ENCODE assay signal across 22 mouse cellular contexts in genomic region chr13:8873776-8874175, GRCm38 (mm10). TPM values are rescaled to one million over a fixed set of nuclear protein-coding genes. Genes with fewer than 3 reads are reported as not detected.
A peak's percentile ranks its signal among the peaks of the same experiment; 100 is the strongest.
DNase-seq lines count a peak whose midpoint lies in the region; ATAC-seq lines count a peak whose summit lies in the region.
"Had no signal": no experiment of that assay in that cellular context is flagged by ENCODE, and none has a peak within 500 bp of the region (broad histone marks: within the 10 kb centered on the region; RNA-seq: fewer than 3 reads in every experiment).

No protein-coding gene starts in this region.

- 14% methylated on average over 1 of the region's 1 CpGs for WGBS in macrophage (ENCODE audit: missing documents)
- WGBS in midbrain, embryonic 13.5 days = 90% methylated on average over 1 of the region's 1 CpGs

- peaks cover 17% of the 10 kb centered on the region for H3K4me1 ChIP-seq in midbrain, embryonic 13.5 days (replicated peaks)

- no peak overlapping the region for H3K4me2 ChIP-seq in midbrain, embryonic 13.5 days (replicated peaks)
- H3K4me2 ChIP-seq: forebrain, embryonic 13.5 days; heart, embryonic 11.5 days; hindbrain, embryonic 12.5 days; hindbrain, embryonic 15.5 days had no signal

- H3K4me3 ChIP-seq in macrophage (ENCODE audit: inconsistent target) = no peak overlapping the region
- H3K4me3 ChIP-seq in midbrain, embryonic 13.5 days (replicated peaks) = no peak overlapping the region
- H3K4me3 ChIP-seq: forebrain, embryonic 10.5 days; forebrain, embryonic 13.5 days; hindbrain, embryonic 12.5 days; hindbrain, embryonic 15.5 days had no signal

- no peak for ATAC-seq in midbrain, embryonic 13.5 days
- ATAC-seq: forebrain, embryonic 13.5 days; forebrain, embryonic 16.5 days; intestine, postnatal 0 days; Patski had no signal

- H3K9ac ChIP-seq in midbrain, embryonic 13.5 days (replicated peaks) = no peak overlapping the region
- H3K9ac ChIP-seq: forebrain, embryonic 13.5 days; hindbrain, embryonic 12.5 days; hindbrain, embryonic 15.5 days had no signal

- H3K9me3 ChIP-seq in midbrain, embryonic 13.5 days = no peaks in the 10 kb centered on the region
- H3K9me3 ChIP-seq: forebrain, embryonic 10.5 days; forebrain, embryonic 13.5 days; hindbrain, embryonic 12.5 days; hindbrain, embryonic 15.5 days had no signal

- no peaks in the 10 kb centered on the region for H3K36me3 ChIP-seq in macrophage (ENCODE audit: inconsistent target)
- no peaks in the 10 kb centered on the region for H3K36me3 ChIP-seq in midbrain, embryonic 13.5 days
- H3K36me3 ChIP-seq: forebrain, embryonic 10.5 days; hindbrain, embryonic 12.5 days; hindbrain, embryonic 15.5 days had no signal

- peaks cover 20% of the 10 kb centered on the region for H3K79me2 ChIP-seq in macrophage (ENCODE audit: inconsistent target)

- peak; percentile 73 for DNase-seq in 416B (ENCODE audit: low read depth)
- peak; percentile 69 for DNase-seq in NIH3T3 (ENCODE audit: low read depth)
- DNase-seq in cerebellum, adult 9-11 months = no peak
- no peak for DNase-seq in frontal cortex, postnatal 36 days (ENCODE audit: low spot score in 2 of 2)
- DNase-seq: adrenal gland, postnatal 10 days; adrenal gland, postnatal 36 days; cerebellum, adult 11 months; cerebellum, adult 8-10 months; cerebellum, postnatal 14 days; gastrocnemius, postnatal 10 days; gastrocnemius, postnatal 36 days; heart, adult 11 months had no signal

- 0 out of 2 replicates have a peak overlapping the region, but pooled peaks have one; percentile 21 for H3K27ac ChIP-seq in macrophage
- no peak overlapping the region for H3K27ac ChIP-seq in midbrain, embryonic 13.5 days
- H3K27ac ChIP-seq: forebrain, embryonic 10.5 days; forebrain, embryonic 13.5 days; hindbrain, embryonic 12.5 days; hindbrain, embryonic 15.5 days had no signal

- H3K27me3 ChIP-seq in midbrain, embryonic 13.5 days = no peaks in the 10 kb centered on the region
- H3K27me3 ChIP-seq: forebrain, embryonic 13.5 days; hindbrain, embryonic 12.5 days; hindbrain, embryonic 15.5 days; Patski had no signal

RNA-seq across cellular contexts. Expression of gene Wdr37, which starts 2.1 kb away (rescaled TPM):
- total RNA-seq in macrophage (2018; cell fraction: chromatin; rRNA removed) = 100 to 1,000 TPM in 20 of 26 experiments, 10 to 100 TPM in 6; 79.2 to 231 (median 134) TPM
- total RNA-seq in macrophage (2018; cell fraction: cytosol; rRNA removed) = 10 to 100 TPM; 19.4 to 36.3 (median 23.0) TPM
- 100 to 1,000 TPM in 3 of 26 experiments, 10 to 100 TPM in 23; 47.4 to 203 (median 75.8) TPM for total RNA-seq in macrophage (2018; cell fraction: nucleus; rRNA removed)
- 9.9 to 17.1 TPM (median 17.1 TPM) in 3 replicates for polyA plus RNA-seq in macrophage (2018)
- polyA plus RNA-seq in midbrain, embryonic 13.5 days (2015; fragmentation: Nextera tagmentation; extraction: Ambion mirVana) = 56.6 and 58.0 TPM in 2 replicates

RNA-seq across cellular contexts. Expression of gene Idi1, which starts 11.5 kb away (rescaled TPM):
- 10 to 100 TPM in 25 of 26 experiments, 1 to 10 TPM in 1; 5.3 to 36.8 (median 18.8) TPM for total RNA-seq in macrophage (2018; cell fraction: chromatin; rRNA removed)
- 10 to 100 TPM; 24.8 to 57.6 (median 35.9) TPM for total RNA-seq in macrophage (2018; cell fraction: cytosol; rRNA removed)
- 100 to 1,000 TPM in 1 of 26 experiments, 10 to 100 TPM in 25; 17.0 to 108 (median 34.5) TPM for total RNA-seq in macrophage (2018; cell fraction: nucleus; rRNA removed)
- polyA plus RNA-seq in macrophage (2018) = 16.6 to 78.3 TPM (median 44.0 TPM) in 3 replicates
- polyA plus RNA-seq in midbrain, embryonic 13.5 days (2015; fragmentation: Nextera tagmentation; extraction: Ambion mirVana) = 98.9 and 109 TPM in 2 replicates

Comparison
In these comparisons a context has a peak if more than half of its experiments do, and no peak if none do; other contexts are left out.
1. DNase-seq: peak in 416B (single experiment) and NIH3T3 (single experiment); none in cerebellum, adult 9-11 months (single experiment) and frontal cortex, postnatal 36 days (0 of 2).